In genomic region chr15:98479568-98480102, GRCm38 (mm10) we compare ENCODE assay signal across 29 mouse cellular contexts. TPM values are rescaled to one million over a fixed set of nuclear protein-coding genes. Genes with fewer than 3 reads are reported as not detected.
DNase-seq lines count a peak whose midpoint lies in the region; ATAC-seq and TF ChIP-seq lines count a peak whose summit lies in the region.
"Had no signal": no experiment of that assay in that cellular context is flagged by ENCODE, and none has a peak within 500 bp of the region (broad histone marks: within the 10 kb centered on the region; RNA-seq: fewer than 3 reads in every experiment).

No protein-coding gene starts in this region.

- H3K4me2 ChIP-seq in CH12.LX (ENCODE audit: insufficient read depth, low read depth, poor library complexity, severe bottlenecking): peak overlapping the region; percentile 52; the same call in 1 of the 2 replicates
- H3K4me2 ChIP-seq in liver, embryonic 12.5 days: no peak overlapping the region

- H3K27me3 ChIP-seq in CH12.LX (replicated peaks): no peaks in the 10 kb centered on the region
- 0 out of 4 replicates have a peak, but pooled peaks cover 0 to 1% of the 10 kb centered on the region in 2 experiments for H3K27me3 ChIP-seq in MEL (ENCODE audit: control insufficient read depth in 1 of 2, insufficient read depth in 2 of 2, low read length in 2 of 2)
- H3K27me3 ChIP-seq in splenic B cell, adult 2 months (ENCODE audit: control insufficient read depth, insufficient read depth, low read length, poor library complexity, severe bottlenecking): no peaks in the 10 kb centered on the region
- H3K27me3 ChIP-seq in liver, embryonic 12.5 days (replicated peaks): 0 out of 2 replicates have a peak, but pooled peaks cover 5% of the 10 kb centered on the region

- TF ChIP-seq CTCF in CH12.LX (conservative IDR thresholded peaks at IDR 0.05 in 1 of 2, IDR thresholded peaks at IDR 0.05 in 1 of 2; ENCODE audit: low read depth in 2 of 2, low read length in 2 of 2) (no peak), MEL (IDR thresholded peaks at IDR 0.05 in 2 of 3, conservative IDR thresholded peaks at IDR 0.05 in 1 of 3; ENCODE audit: control insufficient read depth in 1 of 3, insufficient read depth in 1 of 3, low read depth in 2 of 3, low read length in 3 of 3, poor library complexity in 1 of 3, severe bottlenecking in 1 of 3) (no peak)

- DNase-seq in A20 (ENCODE audit: low read depth, low spot score) (peak; percentile 20), CH12.LX (ENCODE audit: extremely low read depth) (peak; percentile 71), MEL (ENCODE audit: low read depth, low spot score) (no peak)
- peak; percentile 36 for DNase-seq in splenic B cell, adult 2 months (ENCODE audit: low read depth, low spot score)
- no peak for DNase-seq in spleen, postnatal 4 days (ENCODE audit: low spot score in 2 of 2)
- no peak for DNase-seq in kidney, adult 8-10 months
- DNase-seq in heart, postnatal 14 days: no peak
- DNase-seq: adrenal gland, adult 2 months; adrenal gland, adult 8-10 months; adrenal gland, postnatal 10 days; adrenal gland, postnatal 14 days; adrenal gland, postnatal 25 days; adrenal gland, postnatal 36 days; B cell, adult 2 months; cerebellum, adult 11 months; cerebellum, adult 11-12 months; cerebellum, adult 18-20 months; cerebellum, adult 2 months; cerebellum, adult 8-10 months had no signal

- H3K79me2 ChIP-seq in CH12.LX (replicated peaks; ENCODE audit: control insufficient read depth, extremely low read depth, insufficient read depth, poor library complexity, severe bottlenecking): no peaks in the 10 kb centered on the region
- H3K79me2 ChIP-seq in MEL (ENCODE audit: control insufficient read depth, insufficient read depth, low read length, poor library complexity): no peaks in the 10 kb centered on the region

- no peaks in the 10 kb centered on the region for H3K36me3 ChIP-seq in CH12.LX (replicated peaks in 1 of 2; ENCODE audit: control insufficient read depth in 1 of 2, insufficient read depth in 1 of 2, low read length in 1 of 2)
- peaks cover 0 to 8% of the 10 kb centered on the region in 2 experiments; a peak in 2 of 4 replicates for H3K36me3 ChIP-seq in MEL (ENCODE audit: control insufficient read depth in 1 of 2, insufficient read depth in 2 of 2, low read length in 2 of 2)
- H3K36me3 ChIP-seq in splenic B cell, adult 2 months (ENCODE audit: control insufficient read depth, insufficient read depth, low read length, poor library complexity, severe bottlenecking): no peaks in the 10 kb centered on the region
- no peaks in the 10 kb centered on the region for H3K36me3 ChIP-seq in liver, embryonic 12.5 days
- H3K36me3 ChIP-seq: G1E had no signal

- no peak for TF ChIP-seq RAD21 in CH12.LX (IDR thresholded peaks at IDR 0.05; ENCODE audit: low read depth, low read length)
- no peak for TF ChIP-seq RAD21 in MEL (IDR thresholded peaks at IDR 0.05; ENCODE audit: low read depth, low read length)

- in situ Hi-C loops in CH12.LX (cut with MboI; ENCODE audit: low pct_ligation_motif_present, low pct_unique_long_range_greater_than_20kb, low sequenced_read_pairs): loop anchor here (10.0 kb wide), 1 partner anchor 295 kb away; no protein-coding TSS in a partner anchor

- H3K4me3 ChIP-seq in CH12.LX (replicated peaks in 1 of 3; ENCODE audit: low read depth in 2 of 3, low read length in 2 of 3, poor library complexity in 1 of 3): no peak overlapping the region
- H3K4me3 ChIP-seq in MEL (ENCODE audit: control insufficient read depth in 1 of 2, insufficient read depth in 1 of 2, low read depth in 2 of 2, low read length in 2 of 2): no peak overlapping the region
- H3K4me3 ChIP-seq in liver, embryonic 12.5 days: no peak overlapping the region

- 53% methylated on average over 7 of the region's 7 CpGs for WGBS in liver, embryonic 12.5 days (ENCODE audit: insufficient replicate concordance)

- intact Hi-C loops in heart, postnatal 14 days (cut with DNase I): loop anchor here (10.0 kb wide), 1 partner anchor 295 kb away; no protein-coding TSS in a partner anchor

- H3K9me3 ChIP-seq in CH12.LX (replicated peaks; ENCODE audit: low read length): no peaks in the 10 kb centered on the region
- no peaks in the 10 kb centered on the region for H3K9me3 ChIP-seq in MEL (replicated peaks; ENCODE audit: insufficient read depth, low read length)
- no peaks in the 10 kb centered on the region for H3K9me3 ChIP-seq in liver, embryonic 12.5 days (replicated peaks)
- H3K9me3 ChIP-seq: G1E had no signal

- TF ChIP-seq POLR2A in CH12.LX (IDR thresholded peaks at IDR 0.05; ENCODE audit: low read depth, low read length): no peak
- no peak for TF ChIP-seq POLR2A in MEL (IDR thresholded peaks at IDR 0.05; ENCODE audit: control insufficient read depth in 1 of 2, insufficient read depth in 1 of 2, low read depth in 1 of 2, low read length in 2 of 2, poor library complexity in 1 of 2)

- H3K4me1 ChIP-seq in CH12.LX (ENCODE audit: control insufficient read depth in 1 of 2, insufficient read depth in 2 of 2) (peaks cover 30 to 64% of the 10 kb centered on the region in 2 experiments), MEL (ENCODE audit: control insufficient read depth in 1 of 2, insufficient read depth in 2 of 2, low read length in 2 of 2) (peaks cover 19 to 39% of the 10 kb centered on the region in 2 experiments)
- no peaks in the 10 kb centered on the region for H3K4me1 ChIP-seq in liver, embryonic 12.5 days

- dilution Hi-C loops in CH12.LX (cut with MboI; ENCODE audit: extremely low pct_ligation_motif_present, extremely low pct_unique_long_range_greater_than_20kb, low sequenced_read_pairs): no loop called here

- H3K9ac ChIP-seq in CH12.LX (ENCODE audit: insufficient read depth, low read depth) (no peak overlapping the region), MEL (ENCODE audit: control insufficient read depth, low read depth, low read length, poor library complexity, severe bottlenecking) (no peak overlapping the region)
- H3K9ac ChIP-seq in liver, embryonic 12.5 days: no peak overlapping the region

- H3K27ac ChIP-seq in CH12.LX (ENCODE audit: insufficient read depth, low read depth) (no peak overlapping the region), MEL (ENCODE audit: control insufficient read depth, low read depth, low read length) (no peak overlapping the region)
- H3K27ac ChIP-seq in liver, embryonic 12.5 days: no peak overlapping the region

- ATAC-seq in liver, embryonic 12.5 days: no peak
- ATAC-seq: activated CD4-positive, CD25-positive, alpha-beta regulatory T cell, adult 4 months; CD4-positive, CD25-positive, alpha-beta regulatory T cell, adult 4 months; Patski had no signal

- TF ChIP-seq EP300 in CH12.LX (IDR thresholded peaks at IDR 0.05; ENCODE audit: low read length) (no peak; the same call in 1 of the 2 replicates), MEL (IDR thresholded peaks at IDR 0.05; ENCODE audit: low read depth in 1 of 2, low read length in 2 of 2) (no peak)

TF ChIP-seq in CH12.LX, 34 proteins besides CTCF, POLR2A, EP300 and RAD21 (continues in another document):
- TF ChIP-seq BHLHE40 (IDR thresholded peaks at IDR 0.05; ENCODE audit: low read depth, low read length): peak; percentile 92

TF ChIP-seq in MEL, 35 proteins besides CTCF, POLR2A, EP300 and RAD21 (continues in another document):
- TF ChIP-seq ELF1 (IDR thresholded peaks at IDR 0.05; ENCODE audit: low read depth, low read length) (no peak), RCOR1 (IDR thresholded peaks at IDR 0.05; ENCODE audit: low read depth, low read length) (0 out of 2 replicates have a peak, but pooled peaks have one; percentile 6)

RNA-seq across cellular contexts. Expression of gene Lalba, which starts 2.9 kb away (rescaled TPM):
- total RNA-seq in CH12.LX (2012; rRNA removed): not detected in 2 replicates
- total RNA-seq in CH12.LX (2014; rRNA removed): not detected in 2 replicates
- polyA plus RNA-seq in CH12.LX (2012; ENCODE audit: insufficient read length, low read depth): not detected in 2 replicates
- not detected in 2 replicates for total RNA-seq in MEL (2012; rRNA removed)
- polyA plus RNA-seq in MEL (2012; ENCODE audit: insufficient read depth in 1 of 2, insufficient read length in 2 of 2, low read depth in 1 of 2, low replicate concordance in 2 of 2, missing spikeins in 1 of 2): not detected
- total RNA-seq in heart, postnatal 14 days (2021): not detected
- not detected in 2 replicates for polyA plus RNA-seq in liver, embryonic 12.5 days (2016; fragmentation: Nextera tagmentation; extraction: Ambion mirVana)
- total RNA-seq: adrenal gland, adult 18-20 months; adrenal gland, adult 2 months; adrenal gland, adult 8-10 months; adrenal gland, postnatal 14 days; adrenal gland, postnatal 25 days; adrenal gland, postnatal 36 days; adrenal gland, postnatal 4 days; ES-E14; G1E had no signal
- polyA plus RNA-seq: activated CD4-positive, CD25-positive, alpha-beta regulatory T cell, adult 4 months; adrenal gland, adult 2 months; brain, embryonic 14.5 days; C2C12; G1E; Patski had no signal

RNA-seq across cellular contexts. Expression of gene OR5BS1P, which starts 9.9 kb away (rescaled TPM):
- total RNA-seq in CH12.LX (2012; rRNA removed): not detected in 2 replicates
- total RNA-seq in CH12.LX (2014; rRNA removed): not detected in 2 replicates
- polyA plus RNA-seq in CH12.LX (2012; ENCODE audit: insufficient read length, low read depth): not detected in 2 replicates
- total RNA-seq in MEL (2012; rRNA removed): 0.04 TPM in 1 of 2 replicates, not detected in the other
- not detected for polyA plus RNA-seq in MEL (2012; ENCODE audit: insufficient read depth in 1 of 2, insufficient read length in 2 of 2, low read depth in 1 of 2, low replicate concordance in 2 of 2, missing spikeins in 1 of 2)
- not detected for total RNA-seq in heart, postnatal 14 days (2021)
- polyA plus RNA-seq in liver, embryonic 12.5 days (2016; fragmentation: Nextera tagmentation; extraction: Ambion mirVana): not detected in 2 replicates
- total RNA-seq: adrenal gland, adult 18-20 months; adrenal gland, adult 2 months; adrenal gland, adult 8-10 months; adrenal gland, postnatal 10 days; adrenal gland, postnatal 14 days; adrenal gland, postnatal 25 days; adrenal gland, postnatal 36 days; adrenal gland, postnatal 4 days; ES-E14 had no signal
- polyA plus RNA-seq: adrenal gland, adult 2 months; brain, embryonic 14.5 days; C2C12; CD4-positive, CD25-positive, alpha-beta regulatory T cell, adult 4 months; cerebellum, adult 2 months; G1E; Patski had no signal

RNA-seq across cellular contexts. Expression of gene Olfr279, which starts 12.6 kb away (rescaled TPM):
- not detected in 2 replicates for total RNA-seq in CH12.LX (2012; rRNA removed)
- not detected in 2 replicates for total RNA-seq in CH12.LX (2014; rRNA removed)
- 0.07 TPM in 1 of 2 replicates, not detected in the other for polyA plus RNA-seq in CH12.LX (2012; ENCODE audit: insufficient read length, low read depth)
- under 0.01 TPM in 1 of 2 replicates, not detected in the other for total RNA-seq in MEL (2012; rRNA removed)
- polyA plus RNA-seq in MEL (2012; ENCODE audit: insufficient read depth in 1 of 2, insufficient read length in 2 of 2, low read depth in 1 of 2, low replicate concordance in 2 of 2, missing spikeins in 1 of 2): 10 to 100 TPM in 1 of 2 experiments, under 1 TPM in 1; 0.03 to 81.4 TPM
- not detected for total RNA-seq in heart, postnatal 14 days (2021)
- polyA plus RNA-seq in liver, embryonic 12.5 days (2016; fragmentation: Nextera tagmentation; extraction: Ambion mirVana): not detected in 2 replicates
- total RNA-seq: adrenal gland, adult 18-20 months; adrenal gland, adult 2 months; adrenal gland, adult 8-10 months; adrenal gland, postnatal 10 days; adrenal gland, postnatal 14 days; adrenal gland, postnatal 25 days; adrenal gland, postnatal 36 days; adrenal gland, postnatal 4 days had no signal
- polyA plus RNA-seq: activated CD4-positive, CD25-positive, alpha-beta regulatory T cell, adult 4 months; adrenal gland, adult 2 months; brain, embryonic 14.5 days; C2C12; CD4-positive, CD25-positive, alpha-beta regulatory T cell, adult 4 months; G1E; Patski had no signal

RNA-seq across cellular contexts. Expression of gene Olfr281, which starts 27.2 kb away (rescaled TPM):
- total RNA-seq in CH12.LX (2012; rRNA removed): not detected in 2 replicates
- not detected in 2 replicates for total RNA-seq in CH12.LX (2014; rRNA removed)
- not detected in 2 replicates for polyA plus RNA-seq in CH12.LX (2012; ENCODE audit: insufficient read length, low read depth)
- 0.08 TPM in 1 of 2 replicates, not detected in the other for total RNA-seq in MEL (2012; rRNA removed)
- under 1 TPM in 1 of 2 experiments, not detected in 1; 0.40 TPM for polyA plus RNA-seq in MEL (2012; ENCODE audit: insufficient read depth in 1 of 2, insufficient read length in 2 of 2, low read depth in 1 of 2, low replicate concordance in 2 of 2, missing spikeins in 1 of 2)
- not detected for total RNA-seq in heart, postnatal 14 days (2021)
- polyA plus RNA-seq in liver, embryonic 12.5 days (2016; fragmentation: Nextera tagmentation; extraction: Ambion mirVana): not detected in 2 replicates
- total RNA-seq: adrenal gland, adult 18-20 months; adrenal gland, adult 2 months; adrenal gland, adult 8-10 months; adrenal gland, postnatal 10 days; adrenal gland, postnatal 14 days; adrenal gland, postnatal 25 days; adrenal gland, postnatal 36 days; adrenal gland, postnatal 4 days; ES-E14 had no signal
- polyA plus RNA-seq: activated CD4-positive, CD25-positive, alpha-beta regulatory T cell, adult 4 months; adrenal gland, adult 2 months; brain, embryonic 14.5 days; C2C12; CD4-positive, CD25-positive, alpha-beta regulatory T cell, adult 4 months; cerebellum, adult 2 months; G1E; Patski had no signal

RNA-seq across cellular contexts. Expression of gene Olfr282, which starts 48.6 kb away (rescaled TPM):
- total RNA-seq in CH12.LX (2012; rRNA removed) (not detected in 2 replicates), CH12.LX (2014; rRNA removed) (not detected in 2 replicates), MEL (2012; rRNA removed) (not detected in 2 replicates)
- polyA plus RNA-seq in CH12.LX (2012; ENCODE audit: insufficient read length, low read depth) (not detected in 2 replicates), MEL (2012; ENCODE audit: insufficient read depth in 1 of 2, insufficient read length in 2 of 2, low read depth in 1 of 2, low replicate concordance in 2 of 2, missing spikeins in 1 of 2) (under 1 TPM in 1 of 2 experiments, not detected in 1; 0.18 TPM)
- total RNA-seq in heart, postnatal 14 days (2021): not detected
- polyA plus RNA-seq in liver, embryonic 12.5 days (2016; fragmentation: Nextera tagmentation; extraction: Ambion mirVana): not detected in 2 replicates
- total RNA-seq: adrenal gland, adult 18-20 months; adrenal gland, adult 2 months; adrenal gland, adult 8-10 months; adrenal gland, postnatal 10 days; adrenal gland, postnatal 14 days; adrenal gland, postnatal 25 days; adrenal gland, postnatal 36 days; adrenal gland, postnatal 4 days; ES-E14; G1E had no signal
- polyA plus RNA-seq: activated CD4-positive, CD25-positive, alpha-beta regulatory T cell, adult 4 months; adrenal gland, adult 2 months; brain, embryonic 14.5 days; C2C12; CD4-positive, CD25-positive, alpha-beta regulatory T cell, adult 4 months; cerebellum, adult 2 months; G1E; Patski had no signal

Comparison
In these comparisons a context has a peak if more than half of its experiments do, and no peak if none do; other contexts are left out.
1. DNase-seq: peak in A20 (single experiment), CH12.LX (single experiment) and splenic B cell, adult 2 months (single experiment); none in MEL (single experiment), spleen, postnatal 4 days (0 of 2), kidney, adult 8-10 months (0 of 2) and heart, postnatal 14 days (0 of 2).